Mouse (Mus musculus) neural tube, embryonic 10.5 days (tissue): ENCODE measurements at regions not wholly inside any gene's neighbourhood (a gene's known extent, or its start where the extent isn't known, plus 50 kb on each side); places are given as distances from the start of the nearest gene placed in this dataset.

Source experiments
- DNase-seq: peaks from one replicate; pipeline ENCODE4 v3.0.0-alpha.2; 2017; ENCODE audit warnings: low spot score; ENCODE audit errors: extremely low spot score

DNA sequence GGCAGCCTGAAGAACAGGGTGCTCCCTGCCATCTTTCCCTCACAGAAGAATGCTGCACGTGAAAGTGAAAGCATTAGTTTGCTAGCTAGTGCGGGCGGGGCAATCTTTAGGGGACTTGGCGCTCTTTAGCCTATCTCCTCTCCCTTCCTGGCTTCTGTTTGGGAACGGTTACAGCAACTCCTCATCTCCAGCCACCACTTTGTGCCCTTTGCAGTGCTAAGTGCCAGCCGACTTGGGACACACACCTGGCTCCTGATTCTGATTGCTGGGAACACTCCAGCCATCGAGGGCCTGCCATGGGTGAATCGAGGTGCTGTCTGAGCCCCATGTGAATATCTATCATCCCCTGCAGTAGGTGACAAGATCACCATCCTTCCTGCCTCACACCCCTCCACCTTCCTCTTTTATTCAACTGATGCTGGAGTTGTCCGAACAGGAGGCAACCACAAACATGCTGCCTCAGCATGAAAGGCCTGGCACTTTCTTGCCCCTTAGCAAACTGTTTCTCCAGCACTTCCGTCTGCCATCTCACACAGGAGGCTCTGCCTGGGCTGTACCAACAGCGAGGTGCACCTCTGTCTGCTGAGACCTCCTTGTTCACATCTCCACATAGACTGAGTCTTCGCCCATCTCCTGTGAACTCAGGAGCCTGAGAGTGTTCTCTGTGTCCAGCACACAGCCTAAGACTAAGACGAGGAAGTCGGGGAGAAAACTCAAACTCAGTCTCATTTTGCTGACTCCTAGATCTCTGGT lies 66.2 kb upstream of the Glrp1 start:
- DNase-seq: no peak

DNA sequence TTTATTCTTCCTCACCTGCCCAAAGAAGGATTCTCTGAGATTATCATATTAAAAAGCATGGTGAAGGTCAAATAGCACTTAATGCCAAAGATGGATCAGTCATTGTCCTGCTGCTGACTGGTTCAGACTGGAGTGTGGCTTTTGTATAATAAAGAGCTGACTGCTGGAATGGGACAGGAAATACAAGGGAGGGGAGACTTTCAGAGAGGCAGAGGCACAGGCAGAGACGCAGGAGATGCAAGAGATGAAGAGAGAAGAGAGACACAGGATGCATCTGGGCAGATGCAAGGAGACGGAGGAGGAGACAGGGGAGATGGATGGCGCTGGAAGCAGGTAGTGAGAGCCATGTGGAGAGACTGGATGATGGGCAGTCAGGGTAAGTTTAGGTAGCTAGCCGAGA lies 65.4 kb upstream of the Glrp1 start:
- DNase-seq: no peak

DNA sequence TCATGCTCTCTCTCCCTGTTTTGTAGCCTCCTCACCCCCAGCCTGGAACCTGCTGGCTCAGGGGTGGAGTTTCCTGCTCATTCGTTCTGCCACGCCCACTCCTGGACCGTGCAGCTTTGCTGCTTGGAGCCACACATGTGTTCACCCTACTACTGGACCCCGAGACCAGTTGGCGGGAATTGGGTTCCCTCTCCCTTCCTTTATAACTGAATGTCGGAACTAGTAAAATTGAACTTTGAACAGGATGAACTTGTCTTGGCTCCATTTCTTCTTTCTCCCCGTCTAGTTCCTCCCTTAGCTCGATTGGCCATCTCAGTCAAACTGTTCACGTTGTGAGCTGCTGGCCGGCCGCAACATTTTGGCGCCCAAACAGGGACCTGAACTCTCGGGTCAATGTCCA lies 62.3 kb upstream of the Glrp1 start:
- DNase-seq: no peak

DNA sequence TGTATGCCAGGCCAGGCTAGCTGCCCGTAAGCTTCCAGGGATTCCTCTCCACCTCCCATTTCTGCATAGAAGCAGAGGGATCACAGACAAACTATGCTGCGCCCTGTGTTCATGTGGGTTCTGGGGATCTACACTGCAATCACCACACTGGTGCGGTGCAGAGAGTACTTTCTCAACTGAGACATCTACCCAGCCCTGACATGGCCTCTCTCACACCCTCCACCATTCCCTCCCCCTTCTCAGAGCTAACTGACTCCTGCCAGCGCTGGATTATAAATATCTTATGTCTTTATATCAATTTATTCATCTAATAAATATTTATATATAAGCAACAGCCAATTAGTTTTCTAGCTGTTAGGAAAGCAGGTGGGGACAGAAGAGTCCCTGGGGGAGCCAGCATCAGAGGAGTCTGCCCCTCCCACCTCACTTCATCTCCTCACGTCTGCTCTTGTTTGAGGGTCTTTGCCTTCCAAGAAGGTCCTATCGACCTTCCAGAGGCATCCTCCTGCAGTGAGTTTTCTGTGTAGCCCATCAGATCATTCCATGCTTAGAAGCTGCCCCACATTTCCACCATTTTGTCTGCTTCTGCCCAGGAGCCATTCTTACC lies 58.7 kb upstream of the Glrp1 start:
- no peak for DNase-seq

DNA sequence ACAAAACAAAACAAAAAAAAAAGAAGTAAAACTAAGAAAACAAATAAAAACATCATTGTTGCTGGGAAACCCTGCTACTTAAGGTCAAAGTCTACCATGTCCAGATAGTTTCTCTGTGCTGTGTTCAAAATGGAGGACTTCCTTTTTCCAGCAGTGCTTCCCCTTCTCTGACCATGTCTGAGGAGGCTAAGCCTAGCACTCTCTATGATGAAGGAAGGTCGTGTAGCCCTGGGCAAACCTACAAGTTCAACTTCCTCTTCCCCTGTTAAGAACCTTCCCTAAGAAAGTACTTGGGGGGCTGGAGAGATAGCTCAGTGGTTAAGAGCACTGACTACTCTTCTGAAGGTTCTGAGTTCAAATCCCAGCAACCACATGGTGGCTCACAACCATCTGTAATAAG lies 57.3 kb upstream of the Glrp1 start:
- no peak for DNase-seq

DNA sequence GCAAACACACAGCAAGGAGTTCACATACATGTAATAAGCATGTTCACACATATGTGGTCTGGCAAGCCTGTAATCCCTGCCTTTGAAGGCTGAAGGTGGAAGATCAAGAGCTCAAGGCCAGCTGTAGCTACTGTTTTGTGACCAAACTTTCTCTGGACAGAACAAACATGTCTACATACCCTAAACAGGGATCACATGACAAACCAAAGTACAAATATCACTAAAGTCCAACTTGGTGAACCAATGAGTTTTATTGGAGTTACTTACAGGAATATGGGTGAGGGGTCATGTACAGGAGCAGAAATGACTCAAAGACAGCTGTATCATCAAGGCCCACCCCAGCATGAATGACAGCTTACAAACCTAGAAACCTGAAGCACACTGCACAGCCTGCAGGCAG lies 56.6 kb upstream of the Glrp1 start:
- DNase-seq: no peak

DNA sequence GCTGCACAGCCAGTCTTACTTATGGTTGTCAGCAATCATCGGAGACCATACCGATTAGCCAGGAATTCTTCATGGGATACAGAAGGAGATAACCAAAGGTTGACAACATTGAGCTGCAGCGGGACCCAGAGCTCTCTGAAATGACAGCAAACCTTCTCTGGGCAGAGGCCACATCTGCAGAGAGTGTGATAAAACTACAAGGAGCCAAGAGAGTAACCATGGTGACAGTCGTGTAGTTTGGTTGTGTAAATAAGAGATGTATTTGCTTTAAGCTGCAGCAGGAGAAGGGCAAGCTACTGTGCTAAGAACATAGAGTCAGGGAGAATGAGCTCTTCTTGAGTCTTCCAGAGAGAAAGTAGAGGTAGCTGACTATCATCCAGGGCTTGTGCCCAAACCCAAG lies 55.0 kb upstream of the Glrp1 start:
- DNase-seq: no peak

DNA sequence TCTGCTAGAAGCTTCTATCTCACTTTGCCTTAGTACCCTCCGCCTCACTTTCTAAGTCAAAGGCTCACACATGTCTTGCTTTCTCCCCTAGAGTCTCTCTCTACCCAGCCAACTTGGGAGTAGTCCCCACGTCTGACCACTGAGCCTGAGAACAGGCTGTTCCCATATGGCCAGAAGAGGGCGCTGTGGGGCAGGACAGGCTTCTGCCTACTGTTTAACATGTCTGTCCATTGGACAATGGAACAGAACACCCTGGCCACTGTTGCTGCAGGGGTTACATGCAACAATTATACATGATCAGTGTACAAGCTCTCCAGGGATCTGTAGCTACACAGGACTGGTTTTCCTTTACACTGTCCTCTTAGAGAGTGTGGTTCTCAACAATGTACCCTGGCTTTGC lies 52.5 kb upstream of the Glrp1 start:
- DNase-seq: peak; percentile 92

DNA sequence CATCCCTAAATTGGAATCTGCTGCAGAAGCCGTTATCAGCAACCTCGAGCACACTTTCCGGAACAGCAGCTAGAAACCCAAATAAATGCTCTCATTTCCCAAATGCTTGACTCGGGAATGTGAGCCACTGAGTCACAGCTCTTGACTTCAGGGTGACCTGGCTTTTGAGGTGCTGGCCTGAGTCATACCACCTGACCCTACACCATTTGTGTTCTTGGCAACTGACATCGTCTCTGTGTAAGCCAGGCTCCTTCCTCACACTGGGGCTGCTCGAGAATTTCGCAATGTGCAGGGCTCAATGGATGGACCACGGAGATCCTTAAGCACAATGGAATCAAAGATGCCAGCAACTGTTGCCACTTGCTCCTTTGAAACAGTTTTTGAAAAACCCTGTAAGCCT lies 50.9 kb upstream of the Glrp1 start:
- no peak for DNase-seq
